Mouse (Mus musculus): ENCODE data around the gene Cdc14b.
"Not testable (repeated sequence)": the region's sequence is repeated elsewhere in the genome, so short reads cannot be mapped to it uniquely, and the experiment has no call there.

Cdc14b gene

GRCm38 (mm10) chr13:64273891-64274844, 922 bp downstream of the Cdc14b start:
- peak; percentile 59 for DNase-seq (ENCODE audit: extremely low spot score)

GRCm38 (mm10) chr13:64273352-64273751, 1.7 kb downstream of the Cdc14b start:
- no peak for DNase-seq (ENCODE audit: extremely low spot score)

DNA sequence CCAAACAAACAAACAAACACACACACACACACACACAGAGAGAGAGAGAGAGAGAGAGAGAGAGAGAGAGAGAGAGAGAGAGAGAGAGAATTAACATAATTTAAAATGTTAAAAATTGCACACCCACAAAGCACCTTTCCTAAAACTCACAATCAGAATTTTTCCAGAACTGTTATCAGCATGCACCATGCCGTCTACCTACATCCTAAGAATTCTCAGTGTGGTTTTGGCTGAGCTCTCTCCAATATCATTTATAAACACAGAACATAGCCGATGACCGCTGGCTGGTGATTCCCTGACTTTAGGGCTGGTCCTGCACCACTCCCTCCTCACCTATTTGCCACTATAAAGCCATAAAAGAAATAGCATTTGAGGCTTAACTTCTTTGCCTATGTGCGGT, 6.7 kb downstream of the Cdc14b start:
- no peak for DNase-seq (ENCODE audit: extremely low spot score)

DNA sequence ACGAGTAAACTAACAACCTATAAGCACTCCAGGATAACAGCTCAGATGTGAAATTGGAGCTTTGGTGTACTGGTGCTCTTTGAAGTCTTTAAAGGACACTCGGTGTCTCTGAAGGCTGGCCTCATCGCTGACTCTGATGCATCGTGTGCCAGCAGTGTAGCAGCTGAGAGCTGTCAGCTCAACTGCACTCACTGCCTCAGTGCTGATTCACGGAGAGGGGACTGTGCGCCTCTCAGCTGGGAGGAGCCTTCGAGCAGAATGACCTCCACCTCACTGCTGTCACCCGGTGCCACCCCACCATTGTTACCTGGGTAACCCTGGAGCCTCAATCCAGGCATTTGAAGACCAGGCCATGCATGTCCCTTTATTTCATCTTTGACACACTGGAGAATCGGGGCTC, 7.9 kb downstream of the Cdc14b start:
- no peak for DNase-seq (ENCODE audit: extremely low spot score)

DNA sequence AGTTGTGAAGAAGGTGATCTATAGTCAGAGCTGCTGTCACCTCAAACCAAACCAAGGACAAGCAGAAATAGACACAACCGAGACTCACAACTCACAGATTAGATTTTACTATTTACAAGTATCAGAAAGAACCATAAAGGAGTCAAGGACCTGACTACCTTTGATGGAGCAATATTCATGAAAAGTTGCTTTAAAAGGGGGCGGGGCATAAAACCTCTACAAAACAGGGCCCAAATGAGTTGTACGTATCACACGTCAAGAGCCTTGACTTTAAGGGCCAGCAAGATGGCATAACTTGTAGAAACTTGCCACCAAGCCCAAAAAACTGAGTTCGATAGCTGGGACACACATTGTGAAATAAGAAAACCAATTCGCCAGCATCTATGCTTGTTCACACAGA, 10.5 kb downstream of the Cdc14b start:
- no peak for DNase-seq (ENCODE audit: extremely low spot score)

DNA sequence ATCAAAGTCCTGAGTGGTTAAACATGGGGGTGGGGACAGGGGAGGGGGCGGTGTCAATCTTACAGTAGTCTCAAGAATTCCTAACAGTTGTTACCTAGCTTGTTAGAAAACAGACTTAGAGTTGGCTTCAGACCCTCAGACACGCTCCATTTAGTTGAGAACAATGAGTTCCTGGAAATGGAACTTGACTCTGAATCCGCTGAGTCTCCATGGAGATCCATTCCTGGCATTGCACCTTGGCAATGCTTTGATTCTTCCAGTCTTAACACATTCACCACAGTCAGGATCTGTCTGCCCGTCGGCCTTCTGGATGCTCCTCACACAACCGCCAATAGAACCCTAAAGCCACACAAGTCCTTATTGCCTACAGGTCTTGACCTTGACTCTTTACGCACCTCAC, 15.2 kb downstream of the Cdc14b start:
- DNase-seq (ENCODE audit: extremely low spot score) = no peak

DNA sequence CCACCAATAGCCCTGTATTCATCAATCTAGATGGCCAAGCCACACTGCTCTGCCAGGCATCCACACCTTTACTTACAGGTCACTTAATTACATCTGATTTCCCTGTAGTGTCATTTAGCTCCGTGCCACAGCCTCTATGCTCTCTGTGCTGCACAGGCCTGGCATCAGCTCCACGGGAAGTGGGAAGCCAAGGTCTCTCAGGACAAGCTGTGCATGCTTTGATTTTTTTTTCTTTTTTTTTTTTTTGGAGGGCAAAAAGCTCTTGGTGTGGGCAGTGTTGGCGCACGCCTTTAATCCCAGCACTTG, 16.6 kb downstream of the Cdc14b start:
- DNase-seq (ENCODE audit: extremely low spot score) = no peak

DNA sequence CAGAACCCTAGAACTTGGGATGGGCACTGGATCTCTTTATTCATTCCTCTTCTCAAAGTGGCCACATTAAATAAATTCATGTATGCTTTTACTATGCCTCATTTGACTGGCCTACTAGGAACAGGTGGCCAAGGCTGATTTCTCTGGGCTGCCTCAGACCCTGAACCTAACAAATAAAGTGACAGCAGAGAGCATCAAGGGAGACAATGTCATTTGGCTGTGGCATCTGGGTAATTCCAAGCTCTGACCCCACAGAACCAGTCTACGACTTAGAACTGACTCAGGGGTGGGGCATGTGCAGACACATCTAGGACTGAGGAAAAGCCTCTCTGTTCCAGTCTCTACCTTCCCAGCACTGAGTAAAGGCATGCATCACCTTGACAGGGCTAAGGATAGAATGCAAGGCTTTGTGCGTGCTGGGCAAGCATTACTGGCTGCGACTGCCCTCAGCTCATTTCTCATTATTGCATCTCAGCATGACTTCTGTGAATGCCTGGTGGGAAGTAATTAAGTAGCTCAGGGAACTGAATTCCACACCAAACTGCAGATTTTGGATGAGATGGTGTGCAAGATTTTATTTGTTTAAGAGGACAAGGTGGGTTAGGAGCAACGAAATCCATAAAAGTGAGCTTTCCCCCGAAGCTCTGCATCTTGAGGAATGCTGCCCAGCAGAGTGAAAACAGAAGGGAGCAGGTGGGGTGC, 17.1 kb downstream of the Cdc14b start:
- no peak for DNase-seq (ENCODE audit: extremely low spot score)

GRCm38 (mm10) chr13:64257010-64257813, 17.9 kb downstream of the Cdc14b start:
- DNase-seq (ENCODE audit: extremely low spot score) = no peak

DNA sequence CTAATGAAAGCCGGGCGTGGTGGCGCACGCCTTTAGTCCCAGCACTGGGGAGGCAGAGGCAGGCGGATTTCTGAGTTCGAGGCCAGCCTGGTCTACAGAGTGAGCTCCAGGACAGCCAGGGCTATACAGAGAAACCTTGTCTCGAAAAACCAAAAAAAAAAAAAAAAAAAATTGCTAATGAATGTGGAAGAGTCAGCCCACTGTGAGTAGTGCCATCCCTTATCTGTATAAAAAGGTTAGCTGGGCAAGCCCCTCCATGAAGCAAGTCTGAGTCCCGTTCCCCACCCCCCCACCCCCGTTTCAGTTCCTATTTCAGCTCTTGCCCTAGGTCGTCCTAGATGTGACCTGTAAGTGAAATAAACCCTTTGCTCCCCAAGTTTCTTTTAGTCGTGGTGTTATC, 20.9 kb downstream of the Cdc14b start:
- not testable (repeated sequence) for DNase-seq (ENCODE audit: extremely low spot score)

GRCm38 (mm10) chr13:64253697-64254096, 21.4 kb downstream of the Cdc14b start:
- DNase-seq (ENCODE audit: extremely low spot score) = no peak

DNA sequence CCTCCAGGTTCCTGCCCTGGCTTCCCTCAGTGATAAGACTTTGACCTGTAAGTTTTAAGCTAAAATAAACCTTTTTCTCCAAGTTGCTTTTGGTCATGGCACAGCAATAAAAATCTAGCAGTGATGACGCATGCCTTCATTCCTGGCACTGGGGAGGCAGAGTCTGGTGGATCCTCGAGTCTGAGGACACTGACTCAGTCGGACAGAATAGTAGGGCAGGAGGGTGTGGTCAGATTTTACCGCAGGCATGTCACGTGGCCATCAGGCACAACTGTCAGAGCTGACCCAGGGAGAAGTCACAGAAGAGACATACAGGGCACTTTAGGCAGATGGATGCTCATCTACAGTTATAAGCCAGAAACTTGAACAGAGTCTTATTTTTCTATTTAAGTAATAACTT, 22.9 kb downstream of the Cdc14b start:
- no peak for DNase-seq (ENCODE audit: extremely low spot score)

DNA sequence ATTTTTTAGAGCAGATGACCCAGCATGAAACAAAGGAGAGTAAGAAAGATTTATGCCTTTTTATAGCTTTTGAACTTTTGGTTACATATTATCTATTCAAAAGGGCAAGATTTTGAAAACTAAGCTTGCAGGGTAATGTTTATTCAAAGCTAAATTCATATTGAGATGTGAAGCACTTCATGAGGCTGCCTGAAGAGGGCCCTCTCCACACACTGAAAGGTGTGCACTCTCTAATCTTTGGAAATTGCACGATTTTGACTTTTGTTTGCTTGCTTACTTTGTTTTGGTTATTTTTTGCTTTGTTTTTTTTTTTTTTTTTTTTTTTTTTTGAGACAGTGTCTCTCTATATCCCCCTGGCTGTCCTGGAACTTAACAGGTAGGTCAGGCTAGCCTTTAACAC, 24.7 kb downstream of the Cdc14b start:
- no peak for DNase-seq (ENCODE audit: extremely low spot score)

- DNase-seq (ENCODE audit: extremely low spot score) = peak; percentile 87
These were observed 26.1 kb downstream of the Cdc14b start for GRCm38 (mm10) chr13:64248775-64249524.

DNA sequence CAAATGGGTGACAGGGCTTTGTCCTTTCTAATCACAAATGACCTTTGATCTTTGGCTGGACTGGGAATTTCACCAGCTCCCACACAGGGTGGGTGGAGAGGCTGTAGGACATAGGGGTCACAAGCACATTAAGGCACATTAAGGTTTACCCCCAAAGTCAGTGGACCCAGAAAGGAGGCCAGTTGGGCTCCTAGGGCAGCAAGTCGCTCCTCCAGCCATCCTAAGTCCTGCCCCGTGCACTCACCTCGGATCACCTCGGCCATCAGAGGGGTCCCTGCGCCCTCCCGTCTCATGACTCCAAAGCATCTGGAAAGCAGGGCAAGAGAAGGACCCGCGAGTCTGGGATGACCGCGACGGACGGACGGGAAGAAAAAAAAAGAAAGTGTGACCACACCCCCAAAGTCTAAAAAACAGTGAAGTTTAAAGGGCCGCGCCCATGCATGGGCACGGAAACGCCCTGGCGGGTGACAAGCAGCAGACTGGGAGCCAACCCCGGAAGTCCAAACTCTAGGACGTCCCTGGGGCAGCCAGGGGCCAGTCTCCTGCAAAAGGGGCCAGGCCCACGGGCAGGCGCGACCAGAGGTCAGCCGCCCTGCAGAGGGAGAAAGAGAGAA, 26.8 kb downstream of the Cdc14b start:
- peak; percentile 57 for DNase-seq (ENCODE audit: extremely low spot score)

DNA sequence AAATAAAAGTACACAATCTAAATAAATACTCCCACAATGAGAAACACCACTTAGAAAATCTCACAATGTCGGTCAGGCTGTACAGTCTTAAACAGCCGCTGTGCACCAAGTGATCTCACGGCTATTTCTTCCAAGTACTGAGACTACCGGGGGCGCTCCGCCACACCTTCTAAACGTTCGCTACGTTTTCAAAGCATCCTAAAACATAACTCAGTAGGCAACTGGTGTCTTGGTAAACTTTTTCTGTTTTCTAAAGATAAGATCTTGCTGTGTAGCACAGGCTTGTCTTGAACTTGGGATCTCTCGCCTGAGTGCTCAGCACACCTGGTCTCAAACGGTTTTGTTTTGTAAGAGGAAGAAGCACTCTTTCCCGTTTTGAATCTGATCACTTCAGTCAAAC, 29.0 kb downstream of the Cdc14b start:
- DNase-seq (ENCODE audit: extremely low spot score) = no peak

GRCm38 (mm10) chr13:64244685-64245261, 30.3 kb downstream of the Cdc14b start:
- no peak for DNase-seq (ENCODE audit: extremely low spot score)

GRCm38 (mm10) chr13:64242721-64243120, 32.4 kb downstream of the Cdc14b start:
- no peak for DNase-seq (ENCODE audit: extremely low spot score)

- no peak for DNase-seq (ENCODE audit: extremely low spot score)
These were observed 34.5 kb downstream of the Cdc14b start for GRCm38 (mm10) chr13:64240626-64241025.

DNA sequence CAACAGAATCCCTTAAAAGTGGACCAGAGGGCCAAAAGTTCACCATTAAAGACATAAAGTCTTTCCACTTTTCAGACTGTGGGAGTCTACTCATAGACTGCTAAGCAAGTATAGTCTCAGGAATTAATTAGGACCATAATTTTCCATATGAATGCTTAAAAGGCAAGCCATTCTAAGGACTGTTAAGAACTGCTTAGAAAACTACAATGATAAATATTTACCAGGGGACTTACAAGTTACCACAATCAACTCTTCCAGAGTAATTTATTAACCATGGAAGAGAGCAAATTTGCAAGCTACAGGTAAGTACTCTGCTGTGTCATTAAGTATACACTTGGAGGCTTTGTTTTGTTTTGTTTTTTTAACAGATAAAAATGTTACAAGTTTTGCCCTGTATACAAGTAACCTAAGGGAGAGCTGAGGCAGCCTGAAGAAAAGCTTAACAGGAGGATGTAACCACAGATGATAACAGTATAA, 37.4 kb downstream of the Cdc14b start:
- no peak for DNase-seq (ENCODE audit: extremely low spot score)
